Mouse (Mus musculus) heart, postnatal 10 days (tissue): Measurements from ENCODE around the gene Spryd4. TPM values are rescaled to one million over a fixed set of nuclear protein-coding genes. Genes with fewer than 3 reads are reported as not detected.
"Not testable (repeated sequence)": the region's sequence is repeated elsewhere in the genome, so short reads cannot be mapped to it uniquely, and the experiment has no call there.

Experiments
- DNase-seq, 2 experiments: peaks; one replicate each; pipeline ENCODE4 v3.0.0; 2021
- intact Hi-C: fragments of 180-260 bp; cut with DNase I; formaldehyde crosslinking; loops from one replicate; pipeline ENCODE4 v1.15.1; 2025
- total RNA-seq, 2 experiments: library from RNA; stranded (reverse); gene quantifications; 2 replicates each; pipeline ENCODE4 v1.2.3; 2021

Spryd4 gene
- total RNA-seq, 2 experiments from 2014 or later: 42.1 to 44.6 TPM

DNA sequence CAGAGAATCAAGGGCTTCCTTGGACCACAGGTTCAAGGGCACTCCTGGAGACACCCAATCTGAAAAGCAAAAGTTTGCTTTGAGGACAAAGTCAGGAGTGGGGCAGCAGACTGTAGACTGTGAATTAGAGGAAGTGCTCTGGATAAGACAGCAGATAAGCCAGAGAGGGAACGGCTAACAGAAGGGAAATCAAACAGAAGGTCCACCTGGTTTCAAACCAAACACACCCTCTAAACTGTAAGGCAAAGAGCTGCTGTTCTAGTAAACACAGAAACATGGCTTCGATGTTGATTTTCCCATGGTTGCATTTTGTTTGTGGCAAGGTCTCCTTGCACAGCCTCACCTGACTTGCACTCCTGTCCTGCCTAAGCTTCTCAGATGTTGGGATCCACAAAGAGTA, 20.1 kb downstream of the Spryd4 start:
- intact Hi-C loops: no loop called here
- DNase-seq: no peak

DNA sequence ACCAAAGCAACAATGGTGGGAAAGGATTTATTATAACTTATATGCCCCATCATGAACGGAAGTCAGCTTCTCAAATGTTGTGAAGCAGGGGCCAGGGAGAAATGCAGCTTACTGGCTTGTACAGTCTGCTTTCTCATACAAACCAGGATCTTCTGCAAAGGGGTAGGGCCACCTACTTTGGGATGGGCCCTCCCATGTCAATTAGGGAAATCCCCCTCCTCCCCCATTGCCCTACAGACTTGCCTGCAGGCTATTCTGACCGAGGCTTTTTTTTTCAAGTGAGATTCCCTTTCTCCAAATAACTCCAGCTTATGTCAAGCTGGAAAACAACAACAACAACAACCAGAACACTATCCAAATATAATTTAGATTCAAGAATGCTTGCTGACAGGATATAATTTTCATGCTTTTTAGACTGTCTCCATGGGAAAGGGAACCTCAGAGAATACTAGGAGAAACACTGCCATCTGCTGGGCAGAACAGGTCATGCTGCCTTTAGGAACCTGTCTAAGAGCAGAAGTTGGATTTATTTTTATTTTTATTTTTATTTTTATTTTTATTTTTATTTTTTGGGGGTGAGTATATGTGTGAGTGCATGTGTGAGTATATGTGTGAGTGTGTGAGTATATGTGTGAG, 23.2 kb downstream of the Spryd4 start:
- intact Hi-C loops: loop anchor here (5.0 kb wide), 1 partner anchor 231 kb away; no protein-coding TSS in a partner anchor
- peak; percentile 80 to 86 for DNase-seq

DNA sequence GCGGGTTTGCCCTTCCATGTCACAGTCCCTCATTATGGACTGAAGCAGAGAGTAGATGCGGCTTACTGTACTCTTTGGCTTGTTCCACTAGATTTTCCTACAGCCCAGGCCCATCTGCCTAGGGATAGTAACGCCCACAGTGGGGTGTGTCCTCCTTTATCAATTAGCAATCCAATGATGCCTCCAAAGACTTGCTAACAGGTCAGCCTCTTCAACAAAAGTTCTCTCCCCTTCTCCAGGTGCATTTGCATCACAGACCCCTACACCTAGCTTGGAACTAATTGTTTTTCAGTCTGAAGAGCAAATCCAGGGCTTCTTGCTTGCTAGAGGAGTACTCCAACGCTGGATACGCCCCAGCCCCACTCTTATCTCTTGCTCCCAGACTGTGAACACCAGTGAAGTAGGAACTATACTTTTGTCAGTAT, 24.4 kb downstream of the Spryd4 start:
- intact Hi-C loops: loop anchor here (2.0 to 5.0 kb wide), 2 partner anchors 96 to 230 kb away; partner anchors contain the start of gene Baz2a
- no peak for DNase-seq

DNA sequence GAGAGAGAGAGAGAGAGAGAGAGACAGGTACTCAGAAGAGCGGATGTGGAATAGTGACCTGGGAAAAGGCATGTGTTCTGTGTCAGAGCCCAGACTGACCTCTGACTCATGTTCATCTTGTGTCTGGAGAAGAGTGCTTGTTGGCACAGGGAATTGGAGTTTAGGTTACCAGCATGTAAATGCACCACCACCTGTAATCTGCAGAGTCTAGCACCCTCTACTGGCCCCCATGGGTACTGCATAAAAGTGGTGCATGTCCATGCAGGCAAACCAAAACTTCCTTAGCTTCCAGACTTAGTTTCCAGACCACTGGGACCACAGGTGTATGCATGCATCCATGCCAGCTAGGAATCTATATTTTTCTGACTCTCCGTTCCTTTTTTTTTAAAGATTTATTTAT, 25.6 kb downstream of the Spryd4 start:
- DNase-seq: peak; percentile 83 to 89
- intact Hi-C loops: loop anchor here (1.0 to 5.0 kb wide), 4 partner anchors 37 to 229 kb away; partner anchors contain the start of gene Baz2a

DNA sequence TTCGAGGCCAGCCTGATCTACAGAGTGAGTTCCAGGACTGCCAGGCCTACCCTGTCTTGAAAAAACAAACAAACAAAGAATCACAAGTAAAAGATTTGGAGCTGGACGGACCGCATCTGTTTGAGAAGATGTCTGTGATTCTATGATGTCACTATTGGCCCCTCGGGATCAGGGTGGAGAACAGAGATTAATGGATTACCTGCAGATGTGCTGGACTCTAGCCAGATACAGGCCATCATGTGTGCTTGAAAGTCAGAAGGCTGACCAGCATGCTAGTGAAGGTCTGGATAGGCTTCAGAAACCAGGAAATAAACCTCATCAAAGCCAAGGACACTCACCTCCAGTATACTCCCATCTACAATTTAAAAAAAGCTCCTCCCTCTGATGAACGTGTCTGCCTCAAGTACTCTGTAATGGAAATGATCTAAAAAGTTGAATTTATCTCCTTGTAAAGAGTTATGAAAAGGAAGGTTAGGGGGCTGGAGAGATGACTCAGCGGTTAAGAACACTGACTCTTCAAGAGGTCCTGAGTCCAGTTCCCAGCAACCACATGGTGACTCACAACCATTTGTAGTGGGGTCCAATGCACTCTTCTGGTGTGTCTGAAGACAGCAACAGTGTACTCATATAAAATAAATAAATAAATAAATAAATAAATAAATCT, 26.2 kb downstream of the Spryd4 start:
- no peak for DNase-seq
- intact Hi-C loops: loop anchor here (5.0 kb wide), 1 partner anchor 228 kb away; no protein-coding TSS in a partner anchor

DNA sequence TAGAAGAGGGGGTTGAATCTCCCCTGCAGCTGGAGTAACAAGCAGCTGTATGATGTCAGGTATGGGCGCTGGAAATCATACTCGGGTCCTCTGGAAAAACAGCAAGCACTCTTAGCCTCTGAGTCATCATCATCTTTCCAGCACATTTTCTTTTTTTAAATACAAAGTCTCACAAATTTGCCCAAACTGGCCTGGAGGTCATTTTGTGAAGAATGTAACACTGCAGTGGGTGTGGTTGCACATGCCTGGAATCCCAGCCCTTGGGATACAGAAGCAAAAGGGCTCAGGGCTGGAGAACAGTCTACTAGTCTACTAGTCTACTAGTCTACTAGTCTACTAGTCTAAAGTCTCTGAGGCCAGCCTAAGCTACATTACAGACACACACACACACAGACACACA, 27.3 kb downstream of the Spryd4 start:
- no peak for DNase-seq
- intact Hi-C loops: no loop called here

DNA sequence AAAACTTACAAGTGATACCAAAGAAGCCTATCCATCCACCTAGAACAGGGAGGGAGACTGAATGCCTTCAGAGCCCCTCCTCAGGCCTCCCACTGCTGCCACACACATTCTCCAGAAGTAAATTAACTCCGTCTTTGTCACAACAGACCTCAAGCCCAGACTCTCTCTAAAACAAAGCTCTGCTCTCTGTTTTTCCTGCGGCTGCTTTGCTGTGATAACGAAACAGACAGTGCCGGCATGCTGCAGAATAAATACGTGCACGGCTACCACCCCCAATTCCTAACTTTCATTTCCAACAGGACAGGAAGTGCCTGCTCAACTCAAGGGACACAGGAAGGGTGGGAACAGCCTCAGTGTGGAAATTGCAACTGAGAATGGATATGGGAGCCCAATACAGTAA, 31.6 kb downstream of the Spryd4 start, which contains the start of gene Rbms2:
Gene Rbms2, minus strand, starts transcription at position 309 of the 400 bp plus-strand sequence.
- intact Hi-C loops: no loop called here
- DNase-seq: peak; percentile 58 to 60

DNA sequence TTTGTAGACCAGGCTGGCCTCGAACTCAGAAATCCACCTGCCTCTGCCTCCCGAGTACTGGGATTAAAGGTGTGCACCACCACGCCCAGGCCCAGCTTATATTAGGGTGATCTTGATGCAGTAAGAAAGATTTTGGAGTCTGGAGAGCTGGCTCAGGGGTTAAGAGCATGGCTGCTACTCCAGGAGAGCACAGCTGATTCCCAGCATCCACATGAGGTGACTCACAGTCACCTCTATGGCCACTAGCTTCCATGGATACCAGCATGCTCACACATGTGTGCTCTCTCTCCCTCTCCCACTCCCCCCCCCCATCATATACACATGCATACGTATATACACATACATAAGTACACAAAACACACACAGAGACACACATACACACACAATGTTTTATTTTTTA, 34.3 kb downstream of the Spryd4 start:
- DNase-seq: no peak
- intact Hi-C loops: no loop called here

DNA sequence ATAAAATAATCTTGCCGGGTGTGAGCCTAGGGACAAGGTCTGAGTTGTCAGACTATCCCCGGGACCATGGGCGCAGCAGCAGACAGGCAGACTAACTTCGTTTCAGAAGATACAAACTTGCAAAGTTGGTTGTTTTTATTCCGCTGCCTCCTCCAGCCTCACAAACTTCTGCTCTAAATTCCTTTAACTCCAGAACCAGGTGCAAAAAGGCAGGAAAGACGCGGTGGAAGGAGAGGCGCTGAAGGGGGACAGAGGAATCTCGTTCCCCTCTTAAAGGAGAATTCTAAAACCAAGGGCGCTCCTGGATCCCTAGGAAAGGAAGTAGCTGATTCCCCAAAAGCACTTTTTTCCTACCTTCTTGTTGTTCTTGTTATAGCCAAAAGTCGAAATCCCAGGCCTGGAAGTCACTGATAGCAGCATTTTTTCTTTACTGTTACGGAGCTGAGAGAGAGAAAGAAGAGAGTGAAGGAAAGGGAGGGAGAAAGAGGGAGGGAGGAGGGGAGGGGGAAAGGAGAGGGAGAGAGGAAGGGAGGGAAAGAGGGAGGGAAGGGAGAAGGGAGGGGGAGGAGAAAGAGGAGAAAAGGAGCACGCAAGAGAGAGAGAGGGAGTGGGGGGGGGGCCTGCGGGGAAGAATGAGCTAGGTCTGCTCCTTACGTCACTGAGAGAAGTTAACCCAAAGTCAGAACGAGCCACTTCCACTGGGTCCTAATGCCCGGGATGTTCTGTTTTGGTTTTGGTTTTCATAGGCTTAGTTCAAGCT, 35.4 kb downstream of the Spryd4 start:
- intact Hi-C loops: no loop called here

DNA sequence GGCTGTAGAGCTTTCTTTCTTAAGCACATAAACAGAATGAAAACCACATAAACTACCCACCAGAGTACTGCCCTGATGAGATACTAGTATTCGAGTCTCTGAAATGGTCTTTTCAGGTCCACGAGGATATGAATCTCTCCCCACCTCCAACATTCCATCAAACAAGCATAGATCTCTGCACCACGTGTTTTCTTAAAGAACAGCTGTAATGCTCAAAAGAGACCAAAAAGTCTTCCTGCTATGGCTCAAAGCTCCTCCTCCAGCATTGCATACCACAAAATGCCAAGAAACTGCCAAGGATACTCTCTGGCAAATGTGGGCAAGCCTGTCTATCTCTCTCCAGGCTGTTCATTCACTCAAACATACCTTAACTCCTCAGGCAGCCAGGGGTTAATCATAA, 36.3 kb downstream of the Spryd4 start:
- intact Hi-C loops: no loop called here
- peak in 1 of 2 experiments; percentile 9 for DNase-seq

More for the DNA sequence above, 35.4 kb downstream of the Spryd4 start:
- peak; percentile 79 for DNase-seq

DNA sequence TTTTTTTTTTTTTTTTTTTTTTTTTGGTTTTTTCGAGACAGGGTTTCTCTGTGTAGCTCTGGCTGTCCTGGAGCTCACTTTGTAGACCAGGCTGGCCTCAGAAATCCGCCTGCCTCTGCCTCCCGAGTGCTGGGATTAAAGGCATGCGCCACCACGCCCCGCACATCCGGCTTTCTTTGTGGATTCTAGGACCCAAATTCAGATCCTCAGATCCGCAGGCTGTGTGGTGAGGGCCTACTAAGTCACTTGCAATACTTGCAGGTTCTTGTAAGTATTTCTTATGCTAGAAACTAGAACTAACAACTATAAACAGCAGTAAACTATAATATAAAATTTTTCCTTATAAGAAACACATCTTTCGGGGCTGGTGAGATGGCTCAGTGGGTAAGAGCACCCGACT, 40.3 kb downstream of the Spryd4 start:
- intact Hi-C loops: not testable (repeated sequence)

DNA sequence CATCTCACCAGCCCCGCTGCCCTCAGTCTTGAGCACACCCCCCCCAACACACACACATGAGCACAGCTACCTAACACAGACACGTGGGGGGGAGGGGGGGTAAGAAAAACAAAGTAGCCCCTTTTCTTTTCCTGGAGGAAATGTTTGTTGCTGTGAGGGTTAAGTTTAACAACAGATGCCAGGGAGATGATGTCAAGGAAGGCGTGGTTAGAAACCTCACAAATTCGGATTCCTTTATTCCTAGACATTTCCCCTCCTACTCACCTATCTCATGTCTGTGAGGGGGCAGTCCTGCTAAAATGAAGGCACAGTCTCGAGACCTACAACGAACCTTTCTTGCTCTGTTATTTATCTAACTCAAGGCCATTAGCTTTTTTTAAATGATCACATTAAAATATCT, 44.5 kb downstream of the Spryd4 start:
- no peak for DNase-seq
- intact Hi-C loops: no loop called here

More for the DNA sequence above, 40.3 kb downstream of the Spryd4 start:
- not testable (repeated sequence) for DNase-seq

DNA sequence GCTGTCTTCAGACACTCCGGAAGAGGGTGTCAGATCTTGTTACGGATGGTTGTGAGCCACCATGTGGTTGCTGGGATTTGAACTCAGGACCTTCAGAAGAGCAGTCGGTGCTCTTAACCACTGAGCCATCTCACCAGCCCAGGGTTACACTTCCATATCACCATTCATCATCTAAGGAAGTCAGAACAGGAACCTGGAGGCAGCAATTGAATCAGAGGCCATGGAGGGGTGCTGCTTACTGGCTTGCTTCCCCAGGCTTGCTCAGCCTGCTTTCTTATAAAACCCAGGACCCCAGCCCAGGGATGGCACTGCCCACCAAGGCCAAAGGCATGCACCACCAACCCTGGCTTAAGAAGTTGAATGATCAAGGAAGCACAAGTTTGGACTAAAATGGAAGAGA, 45.9 kb downstream of the Spryd4 start:
- intact Hi-C loops, DNase-seq: not testable (repeated sequence)

Other genes with a start within 250 kb of the Spryd4 start
- gene Hsd17b6, start 204.2 kb downstream of the Spryd4 start, total RNA-seq: not detected
- 1 to 10 TPM; 8.2 to 9.6 TPM for gene Prim1, start 196.6 kb downstream of the Spryd4 start, total RNA-seq
- gene Naca, start 176.2 kb downstream of the Spryd4 start, total RNA-seq: 100 to 1,000 TPM; 639 to 645 TPM
- gene Ptges3, start 152.9 kb downstream of the Spryd4 start, total RNA-seq: 10 to 100 TPM; 91.9 to 99.8 TPM
- 1,000 to 10,000 TPM; 7,591 to 7,651 TPM for gene Atp5b, start 128.5 kb downstream of the Spryd4 start, total RNA-seq
- gene Baz2a, start 120.2 kb downstream of the Spryd4 start, total RNA-seq: 10 to 100 TPM; 26.1 to 27.8 TPM
- 10 to 100 TPM; 82.8 to 91.0 TPM for gene Rbms2, start 31.5 kb downstream of the Spryd4 start, total RNA-seq
- under 1 TPM; 0.64 to 0.67 TPM for gene Gls2, start 17.4 kb downstream of the Spryd4 start, total RNA-seq
- not detected for gene Mip, start 14.0 kb upstream of the Spryd4 start, total RNA-seq
- gene Timeless, start 20.3 kb upstream of the Spryd4 start, total RNA-seq: 10 to 100 TPM; 11.5 to 17.3 TPM
- gene Apon, start 42.3 kb upstream of the Spryd4 start, total RNA-seq: under 1 TPM in 1 of 2 experiments, not detected in 1; 0.20 TPM
- not detected for gene Apof, start 56.9 kb upstream of the Spryd4 start, total RNA-seq
- 10 to 100 TPM; 10.0 to 11.5 TPM for gene Stat2, start 58.8 kb upstream of the Spryd4 start, total RNA-seq
- gene Il23a, start 86.9 kb upstream of the Spryd4 start, total RNA-seq: under 1 TPM; 0.50 to 0.87 TPM
- gene Pan2, start 91.5 kb upstream of the Spryd4 start, total RNA-seq: 10 to 100 TPM; 16.5 to 17.5 TPM
- gene Cnpy2, start 110.7 kb upstream of the Spryd4 start, total RNA-seq: 10 to 100 TPM; 78.3 to 95.1 TPM
- gene Cs, start 125.9 kb upstream of the Spryd4 start, total RNA-seq: 1,000 to 10,000 TPM; 1,017 to 1,070 TPM
- 100 to 1,000 TPM; 156 to 159 TPM for gene Coq10a, start 157.2 kb upstream of the Spryd4 start, total RNA-seq
- 10 to 100 TPM; 43.1 to 43.7 TPM for gene Ankrd52, start 165.3 kb upstream of the Spryd4 start, total RNA-seq
- gene Slc39a5, start 189.4 kb upstream of the Spryd4 start, total RNA-seq: not detected
- gene Nabp2, start 199.7 kb upstream of the Spryd4 start, total RNA-seq: 10 to 100 TPM; 42.5 to 44.7 TPM
- gene Rnf41, start 199.8 kb upstream of the Spryd4 start, total RNA-seq: 10 to 100 TPM; 24.0 to 24.8 TPM
- gene Smarcc2, start 247.4 kb upstream of the Spryd4 start, total RNA-seq: 10 to 100 TPM; 83.6 to 95.9 TPM